Mouse (Mus musculus) kidney, postnatal 0 days (tissue): ENCODE results near the gene Psmd7. TPM values are rescaled to one million over a fixed set of nuclear protein-coding genes. Genes with fewer than 3 reads are reported as not detected.

Experiments
- ATAC-seq: fragments of 200-750 bp; cut with Nextera tagmentation; replicated peaks from 2 replicates; pipeline ENCODE4 v1.8.0; 2017; ENCODE audit warnings: low read depth, moderate number of reproducible peaks, moderate TSS enrichment, moderate library complexity; ENCODE audit not compliant: low FRiP score
- DNase-seq: peaks from one replicate; pipeline ENCODE4 v3.0.0-alpha.2; 2016; ENCODE audit warnings: low spot score
- H3K27ac ChIP-seq: fragments of 300-500 bp; sonication (generic); 2 replicates; pipeline ENCODE4 v1.5.1; 2014; ENCODE audit warnings: mild to moderate bottlenecking
- H3K27me3 ChIP-seq: fragments of 300-500 bp; sonication (generic); 2 replicates; pipeline ENCODE4 v1.6.1; 2014; ENCODE audit warnings: low read length, mixed read lengths; ENCODE audit not compliant: insufficient read depth
- H3K36me3 ChIP-seq: fragments of 300-500 bp; sonication (generic); 2 replicates; pipeline ENCODE4 v1.6.1; 2014; ENCODE audit warnings: low read length, mixed read lengths; ENCODE audit not compliant: insufficient read depth
- H3K4me1 ChIP-seq: fragments of 300-500 bp; sonication (generic); replicated peaks from 2 replicates; pipeline ENCODE4 v1.6.1; 2014; ENCODE audit warnings: antibody characterized with exemption, low read length, mixed read lengths; ENCODE audit not compliant: insufficient read depth
- H3K4me2 ChIP-seq: fragments of 300-500 bp; sonication (generic); 2 replicates; pipeline ENCODE4 v1.6.1; 2014; ENCODE audit warnings: mild to moderate bottlenecking, low read length, moderate library complexity, mixed read lengths
- H3K4me3 ChIP-seq: fragments of 300-500 bp; sonication (generic); replicated peaks from 2 replicates; pipeline ENCODE4 v1.5.1; 2014; ENCODE audit warnings: low read depth, low read length
- H3K9ac ChIP-seq: fragments of 300-500 bp; sonication (generic); 2 replicates; pipeline ENCODE4 v1.6.1; 2014; ENCODE audit warnings: low read depth, low read length
- H3K9me3 ChIP-seq: fragments of 300-500 bp; sonication (generic); replicated peaks from 2 replicates; pipeline ENCODE4 v1.6.1; 2016; ENCODE audit warnings: low read length, inconsistent platforms, mixed read lengths
- CTCF ChIP-seq: IDR thresholded peaks from 2 replicates; pipeline ENCODE4 v1.5.1; 2016; ENCODE audit warnings: antibody characterized with exemption, low read depth, mild to moderate bottlenecking, moderate library complexity
- WGBS: fragments of 180-500 bp; shearing (Covaris S2); extraction: QIAGEN DNeasy Blood & Tissue Kit; methylation state at CpG from one replicate; pipeline ENCODE4 v1.1.7; 2014; 5-methylcytosine and 5-hydroxymethylcytosine counted together
- polyA plus RNA-seq: library from polyadenylated mRNA; unstranded; fragments of >200 nt; fragmentation: Nextera tagmentation; extraction: Ambion mirVana; gene quantifications from 2 replicates; pipeline ENCODE4 v1.2.1, GENCODE M21; 2015

Psmd7 gene
- polyA plus RNA-seq, 1 experiment from 2014 or later = 191 TPM

- Histone ChIP-seq H3K36me3 (peaks cover 62% of the 10 kb centered on the region), H3K27me3 (no peaks in the 10 kb centered on the region), H3K9ac (no peak overlapping the region), H3K4me1 (0 out of 2 replicates have a peak, but pooled peaks cover under 1% of the 10 kb centered on the region), H3K4me2 (no peak overlapping the region), H3K4me3 (no peak overlapping the region), H3K9me3 (no peaks in the 10 kb centered on the region), H3K27ac (no peak overlapping the region)
- no peak for TF ChIP-seq CTCF
- WGBS = 97% methylated on average over 4 of the region's 4 CpGs
- ATAC-seq (no peak), DNase-seq (no peak)
These were observed 6.7 kb downstream of the Psmd7 start for GRCm38 (mm10) chr8:107581536-107581935.

- no peaks in the 10 kb centered on the region for H3K27me3 ChIP-seq
- 94% methylated on average over 13 of the region's 13 CpGs for WGBS
- no peak overlapping the region for H3K4me3 ChIP-seq
- H3K36me3 ChIP-seq = peaks cover 60% of the 10 kb centered on the region
- H3K27ac ChIP-seq = no peak overlapping the region
- H3K4me1 ChIP-seq = no peaks in the 10 kb centered on the region
- ATAC-seq (no peak), DNase-seq (no peak)
- no peak overlapping the region for H3K4me2 ChIP-seq
- TF ChIP-seq CTCF = no peak
- no peaks in the 10 kb centered on the region for H3K9me3 ChIP-seq
- H3K9ac ChIP-seq = no peak overlapping the region
These were observed 7.4 kb downstream of the Psmd7 start for GRCm38 (mm10) chr8:107580879-107581278.

GRCm38 (mm10) chr8:107578541-107578940, 9.7 kb downstream of the Psmd7 start:
- 89% methylated on average over 8 of the region's 8 CpGs for WGBS

GRCm38 (mm10) chr8:107578132-107578531, 10.1 kb downstream of the Psmd7 start:
- ATAC-seq = no peak
- Histone ChIP-seq H3K9ac (no peak overlapping the region), H3K27me3 (no peaks in the 10 kb centered on the region), H3K4me3 (no peak overlapping the region), H3K27ac (no peak overlapping the region), H3K9me3 (no peaks in the 10 kb centered on the region), H3K36me3 (peaks cover 42% of the 10 kb centered on the region), H3K4me2 (no peak overlapping the region), H3K4me1 (no peaks in the 10 kb centered on the region)
- TF ChIP-seq CTCF = no peak
- no peak for DNase-seq
- WGBS = 90% methylated on average over 8 of the region's 8 CpGs

More at GRCm38 (mm10) chr8:107578541-107578940, 9.7 kb downstream of the Psmd7 start:
- Histone ChIP-seq H3K9ac (no peak overlapping the region), H3K27ac (no peak overlapping the region), H3K4me1 (no peaks in the 10 kb centered on the region), H3K9me3 (no peaks in the 10 kb centered on the region), H3K27me3 (no peaks in the 10 kb centered on the region), H3K36me3 (peaks cover 46% of the 10 kb centered on the region), H3K4me2 (no peak overlapping the region), H3K4me3 (no peak overlapping the region)
- no peak for TF ChIP-seq CTCF
- ATAC-seq (no peak), DNase-seq (no peak)

GRCm38 (mm10) chr8:107577640-107578039, 10.6 kb downstream of the Psmd7 start:
- no peaks in the 10 kb centered on the region for H3K4me1 ChIP-seq
- no peaks in the 10 kb centered on the region for H3K9me3 ChIP-seq
- no peak overlapping the region for H3K4me2 ChIP-seq
- no peak for TF ChIP-seq CTCF
- H3K36me3 ChIP-seq = peaks cover 37% of the 10 kb centered on the region
- no peak overlapping the region for H3K9ac ChIP-seq
- H3K27ac ChIP-seq = no peak overlapping the region
- DNase-seq (no peak), ATAC-seq (no peak)
- 80% methylated on average over 4 of the region's 4 CpGs for WGBS
- no peak overlapping the region for H3K4me3 ChIP-seq
- no peaks in the 10 kb centered on the region for H3K27me3 ChIP-seq

GRCm38 (mm10) chr8:107576702-107577101, 11.6 kb downstream of the Psmd7 start:
- 8% methylated on average over 10 of the region's 10 CpGs for WGBS
- no peak overlapping the region for H3K27ac ChIP-seq
- H3K9me3 ChIP-seq = no peaks in the 10 kb centered on the region
- TF ChIP-seq CTCF = peak; percentile 93
- DNase-seq (peak; percentile 97), ATAC-seq (peak; percentile 56)
- no peaks in the 10 kb centered on the region for H3K27me3 ChIP-seq
- 0 out of 2 replicates have a peak overlapping the region, but pooled peaks have one; percentile 41 for H3K9ac ChIP-seq
- H3K4me3 ChIP-seq = no peak overlapping the region
- peaks cover 28% of the 10 kb centered on the region for H3K36me3 ChIP-seq
- peak overlapping the region; percentile 30; the same call in 1 of the 2 replicates for H3K4me2 ChIP-seq
- no peaks in the 10 kb centered on the region for H3K4me1 ChIP-seq

- WGBS = 78% methylated on average over 3 of the region's 3 CpGs
- Histone ChIP-seq H3K4me1 (no peaks in the 10 kb centered on the region), H3K9ac (no peak overlapping the region), H3K9me3 (no peaks in the 10 kb centered on the region), H3K27me3 (no peaks in the 10 kb centered on the region), H3K4me3 (no peak overlapping the region), H3K4me2 (no peak overlapping the region), H3K36me3 (peaks cover 9% of the 10 kb centered on the region), H3K27ac (no peak overlapping the region)
- TF ChIP-seq CTCF = no peak
- no peak for DNase-seq
- no peak for ATAC-seq
These were observed 13.5 kb downstream of the Psmd7 start for GRCm38 (mm10) chr8:107574771-107575170.
